Mouse (Mus musculus) lung, adult 2 months (tissue): ENCODE measurements around the gene Mapk14.

ENCODE experiments used
- CTCF ChIP-seq: fragments of 200-500 bp; IDR thresholded peaks from 2 replicates; pipeline ENCODE4 v1.5.1; 2011; ENCODE audit warnings: mild to moderate bottlenecking, low read length, control low read depth; ENCODE audit not compliant: insufficient read depth
- POLR2A ChIP-seq: fragments of 200-500 bp; IDR thresholded peaks from 2 replicates; pipeline ENCODE4 v1.6.1; 2011; ENCODE audit warnings: low read depth, mild to moderate bottlenecking, control low read depth, low read length, borderline replicate concordance; ENCODE audit errors: extremely low read depth

- TF ChIP-seq CTCF (no peak), POLR2A (no peak)
These were observed 69.7 kb downstream of the Mapk14 start for GRCm38 (mm10) chr17:28760736-28761312.
